Mouse (Mus musculus): ENCODE results near the gene Hs3st3a1. TPM values are rescaled to one million over a fixed set of nuclear protein-coding genes. Genes with fewer than 3 reads are reported as not detected.

The Hs3st3a1 gene
- polyA plus RNA-seq, 1 experiment from 2014 or later: 1.9 TPM

- Histone ChIP-seq H3K4me3 (ENCODE audit: low read depth, low read length) (peak within 1 kb of the TSS; percentile 69), H3K36me3 (ENCODE audit: control insufficient read depth, insufficient read depth, low read length) (no peaks in the 10 kb centered on the region), H3K9ac (ENCODE audit: low read depth, low read length) (peak within 1 kb of the TSS; percentile 80), H3K9me3 (replicated peaks; ENCODE audit: control insufficient read depth, low read length) (no peaks in the 10 kb centered on the region), H3K27me3 (ENCODE audit: control insufficient read depth, insufficient read depth, low read length) (peaks cover 30% of the 10 kb centered on the region), H3K4me2 (peak within 1 kb of the TSS; percentile 99), H3K27ac (ENCODE audit: low read depth, low read length) (peak within 1 kb of the TSS; percentile 35; the same call in 1 of the 2 replicates), H3K4me1 (ENCODE audit: control insufficient read depth, insufficient read depth, low read length) (peaks cover 4% of the 10 kb centered on the region; the same call in 1 of the 2 replicates)
- WGBS (ENCODE audit: insufficient replicate concordance): 1% methylated on average over 23 of the region's 24 CpGs
- ATAC-seq (replicated peaks; ENCODE audit: insufficient number of reproducible peaks, low FRiP score, low TSS enrichment): no peak
These were observed 1.2 kb downstream of the Hs3st3a1 start, which contains the start of gene F930015N05Rik for GRCm38 (mm10) chr11:64436412-64436727. Gene F930015N05Rik (minus strand): TSS chr11:64436653.

GRCm38 (mm10) chr11:64436791-64437298, 1.7 kb downstream of the Hs3st3a1 start:
- H3K4me2 ChIP-seq: peak overlapping the region; percentile 99
- peaks cover 4% of the 10 kb centered on the region; the same call in 1 of the 2 replicates for H3K4me1 ChIP-seq (ENCODE audit: control insufficient read depth, insufficient read depth, low read length)
- peak overlapping the region; percentile 80 for H3K9ac ChIP-seq (ENCODE audit: low read depth, low read length)
- no peaks in the 10 kb centered on the region for H3K9me3 ChIP-seq (replicated peaks; ENCODE audit: control insufficient read depth, low read length)
- no peaks in the 10 kb centered on the region for H3K36me3 ChIP-seq (ENCODE audit: control insufficient read depth, insufficient read depth, low read length)
- peaks cover 30% of the 10 kb centered on the region for H3K27me3 ChIP-seq (ENCODE audit: control insufficient read depth, insufficient read depth, low read length)
- peak overlapping the region; percentile 69 for H3K4me3 ChIP-seq (ENCODE audit: low read depth, low read length)
- ATAC-seq (replicated peaks; ENCODE audit: insufficient number of reproducible peaks, low FRiP score, low TSS enrichment): no peak
- no peak overlapping the region for H3K27ac ChIP-seq (ENCODE audit: low read depth, low read length)
- 18% methylated on average over 5 of the region's 5 CpGs for WGBS (ENCODE audit: insufficient replicate concordance)

GRCm38 (mm10) chr11:64437721-64438120, 2.6 kb downstream of the Hs3st3a1 start:
- H3K27me3 ChIP-seq (ENCODE audit: control insufficient read depth, insufficient read depth, low read length): peaks cover 29% of the 10 kb centered on the region

GRCm38 (mm10) chr11:64438909-64439308, 3.8 kb downstream of the Hs3st3a1 start:
- Histone ChIP-seq H3K27me3 (ENCODE audit: control insufficient read depth, insufficient read depth, low read length) (peaks cover 34% of the 10 kb centered on the region), H3K4me1 (ENCODE audit: control insufficient read depth, insufficient read depth, low read length) (peaks cover 4% of the 10 kb centered on the region; the same call in 1 of the 2 replicates), H3K4me3 (ENCODE audit: low read depth, low read length) (no peak overlapping the region), H3K9me3 (replicated peaks; ENCODE audit: control insufficient read depth, low read length) (no peaks in the 10 kb centered on the region), H3K27ac (ENCODE audit: low read depth, low read length) (no peak overlapping the region), H3K4me2 (no peak overlapping the region), H3K36me3 (ENCODE audit: control insufficient read depth, insufficient read depth, low read length) (no peaks in the 10 kb centered on the region), H3K9ac (ENCODE audit: low read depth, low read length) (no peak overlapping the region)
- WGBS (ENCODE audit: insufficient replicate concordance): 21% methylated on average over 3 of the region's 3 CpGs
- ATAC-seq (replicated peaks; ENCODE audit: insufficient number of reproducible peaks, low FRiP score, low TSS enrichment): no peak

More at GRCm38 (mm10) chr11:64437721-64438120, 2.6 kb downstream of the Hs3st3a1 start:
- Histone ChIP-seq H3K4me2 (0 out of 2 replicates have a peak overlapping the region, but pooled peaks have one; percentile 6), H3K36me3 (ENCODE audit: control insufficient read depth, insufficient read depth, low read length) (no peaks in the 10 kb centered on the region), H3K4me1 (ENCODE audit: control insufficient read depth, insufficient read depth, low read length) (peaks cover 4% of the 10 kb centered on the region; the same call in 1 of the 2 replicates), H3K9me3 (replicated peaks; ENCODE audit: control insufficient read depth, low read length) (no peaks in the 10 kb centered on the region), H3K9ac (ENCODE audit: low read depth, low read length) (no peak overlapping the region), H3K4me3 (ENCODE audit: low read depth, low read length) (no peak overlapping the region), H3K27ac (ENCODE audit: low read depth, low read length) (no peak overlapping the region)
- ATAC-seq (replicated peaks; ENCODE audit: insufficient number of reproducible peaks, low FRiP score, low TSS enrichment): no peak
- 49% methylated on average over 3 of the region's 3 CpGs for WGBS (ENCODE audit: insufficient replicate concordance)

- H3K4me1 ChIP-seq (ENCODE audit: control insufficient read depth, insufficient read depth, low read length): no peaks in the 10 kb centered on the region
- H3K9ac ChIP-seq (ENCODE audit: low read depth, low read length): no peak overlapping the region
- ATAC-seq (replicated peaks; ENCODE audit: insufficient number of reproducible peaks, low FRiP score, low TSS enrichment): no peak
- no peaks in the 10 kb centered on the region for H3K9me3 ChIP-seq (replicated peaks; ENCODE audit: control insufficient read depth, low read length)
- H3K27me3 ChIP-seq (ENCODE audit: control insufficient read depth, insufficient read depth, low read length): peaks cover 21% of the 10 kb centered on the region
- WGBS (ENCODE audit: insufficient replicate concordance): 30% methylated on average over 8 of the region's 8 CpGs
- no peak overlapping the region for H3K4me3 ChIP-seq (ENCODE audit: low read depth, low read length)
- peak overlapping the region; percentile 49 for H3K4me2 ChIP-seq
- no peaks in the 10 kb centered on the region for H3K36me3 ChIP-seq (ENCODE audit: control insufficient read depth, insufficient read depth, low read length)
- no peak overlapping the region for H3K27ac ChIP-seq (ENCODE audit: low read depth, low read length)
These were observed 7.0 kb downstream of the Hs3st3a1 start for GRCm38 (mm10) chr11:64442119-64442518.

GRCm38 (mm10) chr11:64442701-64443100, 7.6 kb downstream of the Hs3st3a1 start:
- Histone ChIP-seq H3K9ac (ENCODE audit: low read depth, low read length) (no peak overlapping the region), H3K4me2 (no peak overlapping the region), H3K4me3 (ENCODE audit: low read depth, low read length) (no peak overlapping the region), H3K9me3 (replicated peaks; ENCODE audit: control insufficient read depth, low read length) (no peaks in the 10 kb centered on the region), H3K36me3 (ENCODE audit: control insufficient read depth, insufficient read depth, low read length) (no peaks in the 10 kb centered on the region), H3K27ac (ENCODE audit: low read depth, low read length) (no peak overlapping the region), H3K27me3 (ENCODE audit: control insufficient read depth, insufficient read depth, low read length) (peaks cover 20% of the 10 kb centered on the region), H3K4me1 (ENCODE audit: control insufficient read depth, insufficient read depth, low read length) (no peaks in the 10 kb centered on the region)
- no peak for ATAC-seq (replicated peaks; ENCODE audit: insufficient number of reproducible peaks, low FRiP score, low TSS enrichment)
- 34% methylated on average over 3 of the region's 3 CpGs for WGBS (ENCODE audit: insufficient replicate concordance)

GRCm38 (mm10) chr11:64445227-64445626, 10.1 kb downstream of the Hs3st3a1 start:
- H3K9me3 ChIP-seq (replicated peaks; ENCODE audit: control insufficient read depth, low read length): no peaks in the 10 kb centered on the region
- no peak overlapping the region for H3K27ac ChIP-seq (ENCODE audit: low read depth, low read length)
- H3K36me3 ChIP-seq (ENCODE audit: control insufficient read depth, insufficient read depth, low read length): no peaks in the 10 kb centered on the region
- 64% methylated on average over 1 of the region's 1 CpGs for WGBS (ENCODE audit: insufficient replicate concordance)
- no peak overlapping the region for H3K4me3 ChIP-seq (ENCODE audit: low read depth, low read length)
- peaks cover 17% of the 10 kb centered on the region for H3K27me3 ChIP-seq (ENCODE audit: control insufficient read depth, insufficient read depth, low read length)
- H3K4me1 ChIP-seq (ENCODE audit: control insufficient read depth, insufficient read depth, low read length): no peaks in the 10 kb centered on the region
- no peak for ATAC-seq (replicated peaks; ENCODE audit: insufficient number of reproducible peaks, low FRiP score, low TSS enrichment)
- H3K4me2 ChIP-seq: no peak overlapping the region
- no peak overlapping the region for H3K9ac ChIP-seq (ENCODE audit: low read depth, low read length)

- no peak overlapping the region for H3K9ac ChIP-seq (ENCODE audit: low read depth, low read length)
- H3K4me2 ChIP-seq: no peak overlapping the region
- no peak overlapping the region for H3K27ac ChIP-seq (ENCODE audit: low read depth, low read length)
- no peaks in the 10 kb centered on the region for H3K36me3 ChIP-seq (ENCODE audit: control insufficient read depth, insufficient read depth, low read length)
- H3K4me1 ChIP-seq (ENCODE audit: control insufficient read depth, insufficient read depth, low read length): no peaks in the 10 kb centered on the region
- no peaks in the 10 kb centered on the region for H3K9me3 ChIP-seq (replicated peaks; ENCODE audit: control insufficient read depth, low read length)
- H3K4me3 ChIP-seq (ENCODE audit: low read depth, low read length): no peak overlapping the region
- WGBS (ENCODE audit: insufficient replicate concordance): 80% methylated on average over 9 of the region's 9 CpGs
- no peak for ATAC-seq (replicated peaks; ENCODE audit: insufficient number of reproducible peaks, low FRiP score, low TSS enrichment)
- peaks cover 3% of the 10 kb centered on the region; the same call in 1 of the 2 replicates for H3K27me3 ChIP-seq (ENCODE audit: control insufficient read depth, insufficient read depth, low read length)
These were observed 13.6 kb downstream of the Hs3st3a1 start for GRCm38 (mm10) chr11:64448586-64449315.
